Mouse (Mus musculus) adrenal gland, postnatal 10 days (tissue): ENCODE measurements around the gene Nuak2. TPM values are rescaled to one million over a fixed set of nuclear protein-coding genes. Genes with fewer than 3 reads are reported as not detected.

Source experiments
- DNase-seq: peaks from one replicate; pipeline ENCODE4 v3.0.0; 2021; ENCODE audit warnings: mixed read lengths
- total RNA-seq, 2 experiments: library from RNA; stranded (reverse); gene quantifications; 2 replicates each; pipeline ENCODE4 v1.2.3; 2021

Gene Nuak2
- total RNA-seq, 2 experiments from 2014 or later: 3.4 to 3.9 TPM

DNA sequence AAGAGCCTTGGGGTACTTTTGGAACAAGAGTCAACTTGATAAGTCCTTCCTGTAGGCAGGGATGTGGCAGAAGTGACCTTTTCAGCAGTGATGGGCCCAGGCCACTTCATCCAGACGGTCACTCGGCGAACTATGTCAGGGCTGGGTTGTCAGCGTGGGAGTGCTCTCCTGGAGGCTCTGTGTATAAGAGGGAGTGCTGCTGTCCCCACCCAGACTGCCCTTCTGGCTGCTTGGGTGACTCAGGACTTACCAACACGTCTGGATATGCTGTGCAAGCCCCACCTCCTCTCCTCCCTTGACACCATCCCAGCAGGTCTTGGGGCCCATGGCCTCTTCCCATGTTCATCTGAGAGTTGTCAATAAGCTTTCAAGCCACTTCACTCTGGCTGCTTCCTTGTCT, 37.5 kb downstream of the Nuak2 start:
- DNase-seq: no peak

DNA sequence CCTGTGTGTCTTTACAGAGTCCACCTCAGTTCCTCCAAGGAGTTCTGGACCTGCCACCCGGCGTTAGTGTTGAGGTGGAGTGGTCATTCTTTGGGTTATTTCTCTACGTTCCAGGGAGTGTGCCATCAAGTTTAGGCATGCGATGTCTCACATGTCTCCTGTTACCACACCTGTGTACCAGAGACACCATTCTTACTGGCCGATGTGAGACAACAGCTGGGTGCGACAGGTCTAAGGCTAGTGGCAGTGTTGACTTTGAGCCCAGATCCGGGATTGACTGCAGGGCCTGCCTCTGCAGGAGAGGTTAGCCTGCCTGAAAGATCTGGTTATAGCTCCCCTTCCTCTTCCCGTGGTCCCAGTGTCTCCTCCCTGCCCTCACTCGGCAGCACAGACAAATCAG, 38.3 kb downstream of the Nuak2 start:
- DNase-seq: no peak

DNA sequence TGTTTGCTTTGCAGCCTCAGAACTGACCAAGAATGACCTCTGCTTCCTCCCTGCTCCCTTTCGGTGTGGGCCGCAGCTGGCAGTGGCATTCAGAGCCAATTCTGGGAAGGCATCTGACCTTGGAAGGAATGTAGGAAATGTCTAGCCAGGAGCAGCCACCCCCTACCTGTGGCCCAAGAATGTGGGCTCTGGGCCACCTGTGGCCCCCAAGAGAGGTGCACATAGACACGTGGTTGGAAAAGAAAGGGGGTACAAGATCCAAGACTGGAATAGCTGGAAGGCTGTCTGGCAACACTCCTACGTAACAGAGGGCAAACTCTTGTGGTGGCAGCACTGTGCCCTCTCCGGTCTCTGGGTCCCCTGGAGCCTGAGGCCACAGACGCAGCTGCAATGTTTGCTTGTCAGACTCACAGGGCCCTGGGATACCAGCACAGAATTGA, 39.3 kb downstream of the Nuak2 start:
- peak; percentile 35 for DNase-seq

DNA sequence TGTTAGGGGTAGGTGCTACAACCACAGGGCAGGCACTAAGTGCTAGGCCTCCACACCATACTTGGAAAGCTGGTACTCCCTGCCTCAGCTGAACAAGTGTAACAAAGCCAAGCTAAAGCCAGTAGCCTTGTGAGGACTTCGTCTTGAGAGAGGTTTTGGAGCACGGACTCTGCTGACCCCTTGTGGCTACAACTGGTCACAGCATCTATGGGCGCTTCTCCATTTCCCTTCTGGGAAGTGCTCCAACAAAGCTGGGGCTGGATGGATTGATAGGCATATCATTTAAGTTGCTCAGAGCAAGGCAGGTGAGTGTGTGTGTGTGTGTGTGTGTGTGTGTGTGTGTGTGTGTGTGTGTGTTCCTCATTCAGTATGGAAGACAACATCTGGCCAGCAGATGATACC, 39.9 kb downstream of the Nuak2 start:
- peak; percentile 91 for DNase-seq

DNA sequence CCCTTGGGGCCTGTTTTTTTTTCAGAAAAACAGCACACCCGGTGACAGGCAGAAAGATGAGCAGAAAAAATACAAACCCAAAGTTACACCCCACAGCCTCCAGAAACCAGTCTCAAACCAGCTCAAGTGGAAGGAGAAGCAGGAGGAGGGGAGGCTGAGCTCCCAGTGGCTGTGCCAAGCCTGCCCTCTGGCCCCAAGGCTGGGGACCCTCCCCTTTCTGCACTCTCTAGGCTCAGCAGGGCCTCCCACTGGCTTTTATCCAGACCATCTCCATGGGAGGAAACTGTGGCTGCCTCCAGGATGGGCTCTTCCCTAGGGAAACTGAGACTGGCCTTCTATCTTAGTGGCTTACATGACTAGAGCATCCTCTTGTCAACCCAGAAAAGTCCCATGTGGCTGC, 40.9 kb downstream of the Nuak2 start:
- DNase-seq: no peak

DNA sequence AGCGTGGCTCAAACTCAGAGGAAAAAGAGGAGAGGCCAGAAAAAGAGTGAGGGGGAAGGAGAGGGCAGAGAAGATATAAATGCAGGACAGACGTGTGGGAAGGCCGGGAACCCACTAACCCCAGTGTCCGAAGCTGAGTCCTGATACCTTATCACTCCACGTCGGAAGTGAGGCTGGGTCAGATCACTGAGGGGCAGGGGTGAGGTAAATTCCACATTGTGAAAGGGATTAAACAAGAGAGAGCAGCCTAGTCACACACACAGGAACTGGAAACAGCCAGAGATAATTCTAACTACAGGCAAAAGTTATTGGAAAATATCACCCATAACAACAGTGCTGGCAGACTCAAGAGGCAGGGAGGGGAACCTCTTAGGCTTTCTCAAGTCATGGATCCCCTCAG, 46.0 kb downstream of the Nuak2 start:
- DNase-seq: no peak

DNA sequence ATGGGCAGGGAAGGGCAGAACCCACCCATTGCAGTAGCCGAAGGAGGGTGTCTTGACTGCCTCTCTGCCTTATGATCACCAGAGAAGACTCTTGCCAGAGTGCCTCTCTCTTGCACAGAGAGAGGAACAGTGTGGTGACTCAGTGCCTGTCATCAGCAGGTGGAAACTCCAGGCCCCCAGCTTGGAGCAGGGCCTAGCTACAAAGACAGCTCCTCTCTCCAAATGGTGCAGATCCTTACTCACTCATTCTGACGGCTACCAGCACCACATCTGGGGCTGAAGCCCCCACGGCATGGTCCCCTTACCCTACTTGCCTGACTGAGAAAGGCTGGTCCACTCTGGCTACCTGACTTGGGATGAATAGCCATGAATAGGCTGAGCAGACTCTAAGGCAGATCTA, 48.5 kb downstream of the Nuak2 start:
- DNase-seq: no peak

DNA sequence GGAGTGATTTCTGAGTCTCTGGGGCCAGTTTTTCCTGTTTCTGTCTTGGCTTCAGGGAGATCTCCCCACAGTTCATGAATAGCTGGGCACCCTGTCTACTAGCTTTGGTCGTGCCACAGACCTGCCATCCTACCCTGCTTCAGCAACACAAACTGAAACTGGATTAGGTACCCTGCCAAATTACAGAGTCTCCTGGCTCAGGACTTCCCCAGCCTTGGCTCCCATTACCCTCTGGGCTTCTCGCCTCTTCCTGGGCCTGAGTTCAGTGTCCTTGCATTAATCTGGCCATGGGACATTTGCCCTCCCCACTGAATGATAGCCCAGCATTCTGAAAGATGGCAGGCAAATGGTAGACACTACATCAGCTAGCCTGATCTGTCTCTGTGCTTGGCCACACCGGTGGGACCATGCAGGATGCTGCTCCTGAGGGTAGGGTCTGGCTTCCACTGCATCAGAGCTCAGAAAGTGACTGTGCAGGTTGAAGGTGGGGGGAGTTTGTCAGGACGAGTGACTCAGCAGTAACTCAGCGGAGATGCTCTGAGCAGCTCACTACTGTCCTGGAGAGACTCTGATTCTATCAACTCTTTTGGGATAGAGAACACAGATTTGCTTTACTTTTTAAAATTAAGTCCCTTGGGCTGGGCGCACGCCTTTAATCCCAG, 49.1 kb downstream of the Nuak2 start:
- DNase-seq: peak; percentile 41

DNA sequence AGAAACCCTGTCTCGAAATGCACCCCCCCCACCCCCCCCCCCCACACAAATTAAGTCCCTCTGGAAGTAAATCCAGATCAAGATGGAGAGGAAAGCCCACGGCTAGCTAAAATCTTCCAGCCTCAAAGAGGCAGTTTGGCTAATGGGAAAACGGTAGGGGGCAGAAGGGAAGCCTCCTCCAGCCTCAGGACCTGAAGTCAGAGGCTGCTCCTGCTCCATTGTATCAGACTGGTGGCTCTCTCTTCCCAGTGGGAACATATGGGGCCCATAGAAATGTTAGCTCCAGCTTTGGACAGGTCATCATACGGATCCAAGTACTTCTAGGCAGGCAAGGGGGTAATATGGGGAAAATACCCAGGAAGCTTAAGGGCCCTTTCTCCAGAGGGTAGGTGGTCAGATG, 49.7 kb downstream of the Nuak2 start:
- DNase-seq: no peak

DNA sequence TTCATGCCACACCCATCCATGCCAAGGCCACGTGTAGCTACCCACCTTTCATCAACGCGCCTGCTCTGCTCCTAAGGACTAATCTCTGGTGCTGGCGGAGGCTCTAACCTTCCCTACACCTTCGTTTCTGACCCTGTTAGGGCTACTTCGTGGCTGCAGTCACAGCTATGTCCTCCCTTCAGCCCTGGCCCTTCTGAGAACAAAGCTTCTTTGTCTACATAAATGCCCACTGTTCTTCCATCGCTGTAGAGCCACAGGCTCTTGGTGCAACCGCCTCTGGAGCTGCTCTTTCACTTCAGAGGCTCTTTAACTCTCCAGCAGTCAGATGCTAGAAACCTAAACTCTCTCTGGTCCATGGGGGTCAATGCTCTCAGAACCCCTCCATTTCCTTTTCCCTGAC, 50.3 kb downstream of the Nuak2 start:
- DNase-seq: no peak

DNA sequence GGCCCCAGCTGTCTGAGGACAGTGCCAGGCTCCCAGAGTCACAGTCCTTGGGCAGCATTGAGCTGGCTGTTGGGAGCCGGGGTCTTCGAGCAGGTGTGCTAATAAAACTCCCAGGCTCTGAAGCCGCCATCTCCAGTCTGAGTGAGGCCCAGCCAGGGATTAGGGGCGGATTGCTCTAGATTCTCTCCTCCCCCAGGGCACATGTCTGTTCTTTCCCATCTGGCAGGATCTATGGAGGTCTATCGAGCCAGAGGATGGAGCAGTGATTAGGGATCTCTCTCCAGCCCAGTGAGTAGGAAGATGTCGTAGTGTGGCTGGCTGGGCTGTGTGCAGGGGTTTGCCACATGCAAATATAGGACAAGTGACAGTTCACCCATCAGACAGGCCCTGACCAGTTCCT, 51.0 kb downstream of the Nuak2 start:
- no peak for DNase-seq

DNA sequence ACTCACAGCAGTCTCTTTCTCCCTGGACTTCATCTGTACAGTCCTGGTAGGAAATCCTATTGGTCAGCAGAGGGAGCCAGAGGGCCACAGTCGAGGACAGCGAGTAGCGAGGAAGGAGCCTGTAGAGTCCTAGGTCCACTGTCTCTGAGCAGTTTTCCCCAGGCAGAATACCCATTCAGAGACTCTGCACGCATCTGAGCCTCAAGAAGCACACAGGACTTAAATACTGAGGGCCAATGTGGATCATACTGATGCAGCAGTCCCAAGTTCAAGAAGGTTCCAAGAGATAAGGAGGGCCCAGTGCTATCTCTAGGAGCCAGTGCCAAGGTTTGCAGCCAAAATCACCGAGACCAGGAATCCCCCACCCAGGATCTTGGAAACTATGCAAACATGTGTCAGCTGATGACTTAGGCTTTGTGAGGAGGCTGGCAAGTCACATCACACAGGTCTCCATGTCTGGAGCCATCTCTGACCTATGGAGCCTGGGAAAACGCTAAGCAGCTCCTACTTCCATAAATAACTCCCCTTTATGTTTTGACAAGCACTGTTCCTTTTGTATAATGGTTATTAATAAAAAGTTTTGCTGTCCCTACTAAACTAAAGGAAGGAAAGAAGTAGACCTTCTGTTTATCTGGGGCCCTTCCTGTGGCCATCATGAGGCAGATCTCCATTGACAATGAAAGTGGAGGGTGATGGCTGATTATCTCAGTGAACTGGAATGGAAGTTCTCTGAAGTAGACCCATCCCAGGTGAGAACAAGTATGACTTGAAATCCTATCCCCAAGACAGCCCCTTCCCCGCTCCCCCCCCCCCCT, 52.0 kb downstream of the Nuak2 start:
- peak; percentile 91 for DNase-seq

DNA sequence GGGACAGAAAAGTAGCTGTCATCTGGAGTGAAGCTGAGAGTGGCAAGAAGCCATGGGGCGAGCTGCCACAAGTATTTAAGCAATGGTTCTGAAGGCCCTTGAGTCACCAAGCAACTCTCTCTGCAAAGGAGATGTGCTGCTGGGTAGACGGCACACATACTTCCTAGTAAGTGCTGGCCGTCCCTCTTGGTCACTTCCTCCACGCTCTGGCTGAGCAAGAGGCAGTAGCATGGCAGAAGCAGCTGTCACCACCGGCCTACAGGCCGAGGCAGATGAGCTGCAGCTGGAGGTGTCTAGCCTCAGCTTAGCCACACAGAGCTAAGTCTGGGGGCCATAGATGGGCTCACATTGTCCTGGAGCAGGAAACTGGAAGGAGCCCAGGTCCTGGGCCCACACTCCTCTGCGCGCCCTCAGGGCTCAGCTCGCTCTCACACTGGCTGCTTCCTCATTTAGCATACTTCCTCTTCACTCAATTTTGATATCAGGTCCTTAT, 54.8 kb downstream of the Nuak2 start:
- peak; percentile 60 for DNase-seq

DNA sequence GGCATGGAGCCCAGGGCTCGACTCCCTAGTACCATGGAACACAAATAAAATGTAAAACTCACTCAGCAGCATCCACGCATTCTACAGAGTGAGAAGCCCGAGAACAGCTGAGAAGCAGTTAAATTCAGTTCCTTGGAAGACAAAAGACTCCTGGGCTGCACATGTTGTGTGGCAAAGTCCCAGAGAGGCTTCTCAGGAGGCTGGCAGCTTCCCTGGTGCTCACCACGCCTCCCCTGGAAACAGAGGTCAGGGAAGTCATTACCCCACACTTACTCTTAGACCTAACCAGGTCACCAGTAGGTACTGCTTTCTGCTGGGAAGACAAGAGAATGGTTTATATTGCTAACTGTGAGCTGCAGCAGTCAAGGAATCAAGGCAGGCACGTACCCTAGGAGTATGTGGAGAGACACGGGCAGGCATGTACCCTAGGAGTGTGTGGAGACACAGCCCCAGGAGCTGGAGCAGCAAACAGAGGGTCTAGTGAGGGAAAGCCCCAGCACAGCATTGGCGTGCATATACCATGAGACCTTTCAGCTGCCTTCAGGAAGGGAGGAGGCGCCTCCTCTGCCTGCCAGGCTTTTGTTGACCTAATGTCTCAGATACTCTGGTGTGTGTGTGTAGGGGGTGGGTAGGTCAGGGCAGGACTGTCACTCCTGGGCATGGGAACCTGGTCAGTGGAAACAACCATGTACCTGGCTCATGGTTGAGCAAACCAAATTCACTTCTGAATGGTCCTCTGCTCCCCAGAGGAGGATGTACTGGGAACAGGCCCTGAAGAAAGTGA, 55.6 kb downstream of the Nuak2 start:
- DNase-seq: no peak

DNA sequence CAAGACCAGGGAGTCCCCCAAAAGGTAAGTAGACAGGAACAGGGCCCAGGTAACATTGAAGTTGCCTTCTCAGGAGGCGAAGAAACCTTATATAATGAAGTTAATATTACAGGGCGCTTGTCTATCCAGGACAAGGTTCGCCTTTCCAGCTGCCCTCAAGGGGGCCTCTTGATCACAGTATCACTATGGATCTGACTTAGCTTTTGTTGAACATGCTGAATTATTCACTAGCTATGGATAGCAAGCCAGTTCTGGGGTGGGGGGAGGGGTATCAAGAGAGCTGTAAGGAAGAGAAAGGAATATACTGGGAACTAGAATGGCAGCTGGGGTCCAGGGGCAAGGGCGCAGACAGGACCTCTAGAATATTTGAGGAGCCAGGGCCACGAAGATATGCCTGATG, 56.4 kb downstream of the Nuak2 start:
- no peak for DNase-seq

DNA sequence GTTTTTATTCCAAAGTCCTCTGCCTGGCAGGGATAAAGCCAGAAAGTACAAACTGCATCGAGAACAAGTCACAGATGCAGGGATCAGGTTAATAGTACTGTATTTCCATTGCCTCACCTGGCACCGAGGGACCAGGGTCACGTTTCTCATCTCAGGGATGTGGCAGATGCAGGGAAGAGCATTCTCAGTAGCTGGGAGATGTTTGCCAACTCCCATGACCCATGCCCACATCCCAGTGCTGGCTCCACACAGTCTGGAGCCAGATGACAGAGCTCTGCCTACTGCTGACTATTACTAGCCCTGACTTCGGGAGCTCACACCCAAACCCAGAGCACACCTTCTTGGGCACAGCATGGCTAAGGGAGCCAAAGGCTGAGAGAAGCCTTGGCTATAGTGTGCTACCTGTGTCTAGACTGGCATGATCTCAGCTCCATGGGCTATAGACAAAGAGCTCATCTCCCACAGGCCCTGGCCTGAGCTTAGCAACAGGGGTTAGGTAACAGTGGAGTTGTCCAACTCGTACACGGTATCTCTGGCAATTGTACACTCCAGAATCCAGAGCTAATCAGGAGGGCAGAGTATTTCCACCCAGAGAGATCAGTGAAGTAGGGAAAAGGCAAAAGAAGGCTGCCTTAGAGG, 57.1 kb downstream of the Nuak2 start:
- no peak for DNase-seq

DNA sequence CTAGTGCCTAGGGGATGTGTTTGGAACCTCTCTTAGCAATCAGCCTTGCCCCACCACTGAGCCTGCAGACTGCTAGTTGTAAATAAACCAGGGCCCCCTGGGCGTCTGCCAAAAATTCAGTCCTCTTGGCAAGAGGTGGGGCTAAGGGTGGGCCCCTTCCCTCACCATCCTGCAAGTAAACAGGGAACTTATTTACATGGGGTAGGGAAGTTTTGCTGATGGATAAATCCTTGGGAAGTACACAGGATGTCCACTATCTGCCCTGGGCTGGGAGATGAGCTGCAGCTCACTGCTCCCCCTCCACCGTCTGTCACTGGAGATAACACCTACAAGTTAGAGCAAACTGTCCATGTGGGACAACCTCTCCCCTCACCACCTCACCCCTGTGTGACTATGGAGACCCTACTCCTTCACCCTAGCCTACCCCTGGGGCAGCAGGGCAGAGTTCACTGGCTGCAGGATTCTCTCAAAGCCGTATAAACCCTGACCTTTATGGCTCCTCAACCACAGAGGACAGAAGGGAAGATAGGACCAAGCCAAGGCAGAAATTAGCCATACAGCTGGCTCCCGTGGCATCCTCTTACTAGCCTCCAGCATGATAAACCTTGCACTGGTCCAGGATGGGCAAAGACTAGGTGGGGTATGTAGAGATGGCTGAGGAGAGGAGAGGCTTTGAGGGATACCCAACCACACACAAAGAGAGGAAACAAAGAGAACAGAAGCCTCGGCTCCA, 58.4 kb downstream of the Nuak2 start:
- DNase-seq: peak; percentile 52

DNA sequence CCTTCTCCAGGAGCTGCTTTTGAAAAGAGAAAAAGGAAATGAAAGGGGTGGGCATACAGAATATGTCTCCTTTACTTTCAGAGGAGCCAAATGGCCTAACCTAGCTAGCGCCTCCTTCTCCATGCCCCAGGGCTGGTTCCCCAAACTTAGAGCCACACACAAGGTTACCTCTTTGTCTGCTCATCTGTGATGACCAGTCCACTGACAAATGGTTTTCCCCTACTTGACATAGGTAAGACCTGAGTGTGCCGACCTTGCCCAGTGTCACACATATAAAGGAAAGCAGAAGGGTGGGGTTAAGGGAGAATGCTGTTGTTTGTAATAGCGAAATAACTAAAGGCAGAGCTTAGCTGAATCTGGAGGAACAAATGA, 58.9 kb downstream of the Nuak2 start:
- no peak for DNase-seq

DNA sequence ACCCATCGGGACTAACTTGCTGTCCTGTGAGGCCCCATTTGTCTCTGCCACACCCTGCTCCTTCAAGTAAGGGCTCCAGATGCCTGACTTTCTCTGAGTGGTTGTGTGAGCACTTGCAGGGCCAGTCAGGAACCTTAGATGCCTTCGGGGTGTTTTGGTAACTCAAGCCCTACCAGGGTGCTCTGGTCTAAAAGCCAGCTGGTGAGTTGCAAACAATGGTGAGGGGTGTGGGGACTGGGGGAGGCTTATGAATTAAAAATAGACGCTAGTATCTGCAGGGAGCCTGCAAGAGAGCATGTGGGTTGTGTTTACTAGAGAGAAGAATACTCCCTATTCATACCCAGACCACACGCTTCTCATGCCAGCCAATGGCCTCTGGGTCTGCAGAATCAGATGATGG, 59.3 kb downstream of the Nuak2 start:
- no peak for DNase-seq

DNA sequence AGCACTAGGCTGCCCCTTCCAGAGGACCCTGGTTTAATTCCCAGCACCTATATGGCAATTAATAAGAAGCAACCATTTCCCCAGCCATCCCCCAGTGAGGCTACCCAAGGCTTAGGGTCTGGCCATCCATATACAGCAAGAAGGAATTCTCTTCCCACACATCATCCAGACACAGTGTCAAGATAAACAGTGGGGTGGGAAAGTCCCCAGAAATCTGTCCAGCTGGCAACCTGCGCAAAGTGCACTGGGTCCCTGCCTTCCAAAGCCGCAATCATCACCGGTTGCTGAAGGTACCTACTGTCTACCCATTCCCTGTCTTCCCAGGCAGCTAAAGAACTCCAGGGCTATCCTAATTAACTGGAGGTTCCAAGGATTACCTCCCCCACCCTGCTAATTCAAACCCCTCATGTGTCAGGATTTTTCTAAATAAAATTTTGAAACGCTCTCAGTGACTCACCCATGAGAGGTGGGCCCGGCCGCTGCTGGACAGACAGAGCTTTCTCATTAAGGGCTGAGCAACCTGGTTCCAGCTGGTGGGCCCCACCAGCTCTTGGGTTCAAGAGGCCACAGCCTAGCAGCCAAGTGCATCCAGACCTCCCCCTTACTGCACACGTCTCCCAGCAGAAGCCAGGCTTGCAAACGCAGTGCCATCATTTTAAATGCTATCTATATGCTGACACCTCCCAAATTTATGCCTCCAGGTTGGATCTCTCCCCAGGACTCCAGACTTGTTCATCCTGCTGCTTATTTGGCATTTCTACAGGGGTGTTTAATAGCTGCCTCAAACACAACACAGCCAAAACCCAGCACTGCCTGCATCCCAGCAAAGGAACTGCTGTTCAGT, 60.5 kb downstream of the Nuak2 start:
- DNase-seq: no peak

DNA sequence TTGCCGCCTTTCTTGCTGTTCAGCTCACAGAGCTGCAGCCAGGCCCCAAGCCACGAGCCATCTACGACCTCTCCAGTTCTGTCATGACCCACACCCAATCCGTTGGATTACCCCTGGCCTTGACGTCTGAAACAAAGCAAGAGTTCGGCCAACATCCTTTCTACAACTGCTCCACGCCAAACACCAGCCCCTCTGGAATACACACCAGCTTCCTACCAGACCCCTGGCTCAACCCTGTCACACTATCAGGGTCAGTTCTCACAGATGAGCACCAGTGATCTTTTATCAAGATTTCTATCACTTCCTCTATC, 61.1 kb downstream of the Nuak2 start:
- DNase-seq: peak; percentile 12
